Mouse (Mus musculus) adrenal gland, adult (tissue): ENCODE measurements around the gene Grm8.

Experiments used
- DNase-seq, 2 experiments: peaks; one replicate each; pipeline ENCODE4 v3.0.0; 2022 to 2023; ENCODE audit warnings: low spot score in 1 of 2; ENCODE audit not compliant: inconsistent age in 2 of 2

Grm8 gene

GRCm38 (mm10) chr6:28051966-28052365 is 83.0 kb downstream of the Grm8 start:
- DNase-seq = no peak

- no peak for DNase-seq
Measured at GRCm38 (mm10) chr6:28042339-28042738, 92.6 kb downstream of the Grm8 start.

- DNase-seq = no peak
Measured at GRCm38 (mm10) chr6:28040815-28041214, 94.2 kb downstream of the Grm8 start.

DNA sequence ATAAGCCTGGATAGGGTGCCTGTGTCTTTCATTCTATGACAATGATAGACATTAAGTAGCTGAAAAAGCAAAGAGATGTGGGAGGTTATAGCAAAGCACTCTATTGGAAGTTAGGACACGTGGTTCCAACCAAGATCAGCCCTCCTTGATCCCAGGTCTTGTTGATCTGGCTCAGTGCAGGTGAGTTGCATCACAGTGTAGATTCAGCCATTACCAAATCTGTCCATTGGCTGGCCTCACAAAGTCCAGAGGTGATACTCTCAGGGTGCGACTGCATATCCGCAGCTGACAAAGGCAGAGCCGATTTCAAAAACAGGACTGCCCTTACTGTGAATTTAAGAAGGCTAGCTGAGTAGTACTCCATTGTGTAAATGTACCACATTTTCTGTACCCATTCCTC is 103.0 kb downstream of the Grm8 start:
- no peak for DNase-seq

DNA sequence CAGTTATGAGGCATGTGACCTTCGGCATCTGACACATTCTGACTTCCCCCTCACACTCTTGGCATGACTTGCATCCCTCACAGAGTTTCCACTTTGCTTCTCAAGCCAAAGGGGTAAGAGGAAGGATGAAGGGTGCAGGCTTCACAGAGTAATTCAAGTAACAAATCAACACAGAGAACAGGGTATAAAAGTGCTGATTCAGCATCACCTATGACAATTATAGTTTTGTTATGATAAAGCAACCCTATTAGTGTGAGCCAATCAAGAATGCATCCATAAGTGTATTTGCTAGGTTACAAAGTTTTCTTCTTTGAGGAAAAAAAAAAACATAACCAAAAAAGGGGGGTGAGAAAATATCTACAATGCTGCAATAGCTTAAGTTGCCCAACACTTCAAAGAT is 117.3 kb downstream of the Grm8 start:
- DNase-seq = no peak

DNA sequence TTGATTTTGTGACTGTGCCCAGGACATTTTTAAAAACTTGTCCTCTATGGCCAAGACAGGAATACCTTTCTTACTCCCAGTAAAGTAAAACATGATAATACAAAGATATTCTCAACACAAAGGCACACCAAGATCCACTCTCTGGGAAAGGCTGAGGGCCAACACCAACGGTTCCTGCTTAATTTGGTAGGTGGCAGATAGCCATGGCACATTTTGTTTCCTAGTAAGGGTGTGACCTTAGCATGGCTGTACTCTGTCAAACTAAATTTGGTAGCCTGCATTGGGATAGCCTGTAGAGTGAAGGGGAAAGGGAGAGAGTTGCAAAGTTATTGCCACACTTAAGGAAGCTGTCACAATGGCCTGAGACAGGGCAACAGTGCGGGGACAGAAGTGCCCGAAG is 128.0 kb downstream of the Grm8 start:
- DNase-seq = no peak

DNA sequence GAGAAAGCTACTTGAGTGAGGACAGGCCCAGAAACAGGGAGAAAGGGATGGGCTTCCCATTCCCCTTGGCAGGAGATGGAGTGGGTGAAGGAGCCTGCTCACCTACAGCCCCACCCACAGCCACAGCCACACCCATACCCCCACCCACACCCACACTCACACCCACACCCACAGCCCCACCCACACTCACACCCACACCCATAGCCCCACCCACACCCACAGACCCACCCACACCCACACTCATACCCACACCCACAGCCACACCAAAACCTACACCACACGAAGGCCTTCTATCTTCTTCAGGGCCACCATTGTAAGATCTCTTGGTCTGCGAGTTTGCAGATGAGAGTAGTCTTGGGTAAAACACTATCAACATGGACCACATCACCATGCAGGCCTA is 137.7 kb downstream of the Grm8 start:
- DNase-seq = no peak

- DNase-seq = no peak
Measured at GRCm38 (mm10) chr6:27991241-27991640, 143.7 kb downstream of the Grm8 start.

- DNase-seq = no peak
Measured at GRCm38 (mm10) chr6:27982598-27982997, 152.4 kb downstream of the Grm8 start.

GRCm38 (mm10) chr6:27982021-27982420 is 153.0 kb downstream of the Grm8 start:
- DNase-seq = no peak

- no peak for DNase-seq
Measured at GRCm38 (mm10) chr6:27977361-27977760, 157.6 kb downstream of the Grm8 start.

- no peak for DNase-seq
Measured at GRCm38 (mm10) chr6:27968859-27969258, 166.1 kb downstream of the Grm8 start.

- no peak for DNase-seq
Measured at GRCm38 (mm10) chr6:27967037-27967436, 167.9 kb downstream of the Grm8 start.

GRCm38 (mm10) chr6:27965237-27965636 is 169.7 kb downstream of the Grm8 start:
- DNase-seq = no peak

GRCm38 (mm10) chr6:27963887-27964286 is 171.1 kb downstream of the Grm8 start:
- DNase-seq = no peak

DNA sequence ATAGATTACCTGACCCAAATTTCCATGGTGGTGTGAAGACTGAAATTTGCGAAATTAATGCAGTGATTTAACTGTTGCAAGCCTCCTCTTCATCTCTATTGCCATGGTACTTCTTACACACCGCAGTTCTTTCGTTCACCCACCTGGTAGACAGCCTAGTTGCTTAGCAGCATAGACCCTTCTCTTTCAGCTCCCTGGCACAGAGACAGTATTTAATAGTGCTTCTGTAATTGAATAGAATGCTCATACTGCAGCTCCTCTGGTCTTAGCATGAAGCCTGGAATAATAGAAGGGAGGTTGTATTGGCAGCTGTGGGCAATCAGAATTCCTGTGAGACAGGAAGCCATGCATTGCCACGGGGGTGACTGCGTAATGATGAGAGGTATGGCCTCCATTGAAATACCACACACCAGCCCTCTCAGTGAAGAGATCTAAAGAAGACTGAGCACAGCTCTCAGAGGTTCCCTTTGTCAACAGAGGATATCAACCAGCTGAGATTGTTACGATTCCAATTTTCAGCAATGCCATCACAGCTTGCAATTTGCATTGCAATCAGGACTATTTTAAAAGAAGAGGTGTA is 178.6 kb downstream of the Grm8 start:
- no peak for DNase-seq

GRCm38 (mm10) chr6:27951433-27951832 is 183.5 kb downstream of the Grm8 start:
- DNase-seq = no peak

DNA sequence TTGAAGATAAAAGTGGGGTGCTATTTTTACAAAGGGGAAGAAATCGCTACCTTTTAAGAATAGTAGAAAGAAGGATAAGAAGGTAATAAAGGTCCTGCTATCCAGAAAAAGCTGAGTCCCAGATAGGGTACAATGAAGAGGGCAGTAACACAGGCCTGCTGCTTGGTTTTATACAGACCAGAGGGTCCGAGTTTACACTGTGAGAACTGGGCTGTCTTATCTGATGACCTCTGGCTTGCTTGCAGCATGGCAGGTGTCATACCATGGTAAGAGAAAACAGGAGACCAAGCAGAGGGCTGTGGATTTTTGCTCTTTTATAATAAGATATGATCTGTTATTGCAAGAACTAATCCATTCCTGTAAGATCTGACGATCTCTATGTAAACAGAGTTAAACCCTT is 206.9 kb downstream of the Grm8 start:
- no peak for DNase-seq

DNA sequence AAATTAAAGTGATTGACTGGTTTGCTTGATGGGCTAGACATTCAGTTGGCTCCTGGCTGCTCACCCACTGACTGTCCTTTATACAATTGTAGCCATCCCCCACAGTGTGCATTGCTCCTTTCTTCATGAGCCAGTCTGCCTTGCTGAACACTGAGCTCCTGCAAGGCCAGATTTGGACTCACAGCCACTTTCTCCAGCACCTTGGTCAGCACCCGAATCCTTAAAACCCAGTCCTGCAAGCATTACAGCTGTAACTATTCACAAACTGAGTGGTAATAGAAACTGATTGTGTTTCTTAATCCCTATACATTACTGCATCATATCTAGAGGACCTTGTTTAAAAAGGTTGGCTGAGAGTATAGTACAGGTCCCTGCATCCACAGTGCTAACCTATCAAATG is 221.7 kb downstream of the Grm8 start:
- no peak for DNase-seq

DNA sequence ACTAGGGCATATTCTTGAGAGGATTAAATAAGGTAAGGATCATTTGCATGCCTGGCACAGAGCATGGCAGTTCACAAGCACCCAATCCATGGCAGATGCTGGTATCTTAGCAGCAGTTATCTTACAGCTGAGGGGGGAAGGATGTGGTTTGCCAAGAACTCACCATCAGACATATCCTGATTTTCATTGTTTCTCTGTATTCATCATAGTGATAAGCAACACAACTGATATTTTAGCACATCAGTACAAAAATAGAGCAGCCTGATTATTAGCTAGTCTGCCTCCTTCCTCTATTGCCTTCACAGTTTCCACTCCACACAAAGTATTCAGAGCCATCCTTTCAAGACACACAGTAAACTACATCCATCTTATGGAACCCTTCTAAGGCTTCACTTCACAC is 230.6 kb downstream of the Grm8 start:
- no peak for DNase-seq

GRCm38 (mm10) chr6:27902224-27902623 is 232.8 kb downstream of the Grm8 start:
- no peak for DNase-seq

DNA sequence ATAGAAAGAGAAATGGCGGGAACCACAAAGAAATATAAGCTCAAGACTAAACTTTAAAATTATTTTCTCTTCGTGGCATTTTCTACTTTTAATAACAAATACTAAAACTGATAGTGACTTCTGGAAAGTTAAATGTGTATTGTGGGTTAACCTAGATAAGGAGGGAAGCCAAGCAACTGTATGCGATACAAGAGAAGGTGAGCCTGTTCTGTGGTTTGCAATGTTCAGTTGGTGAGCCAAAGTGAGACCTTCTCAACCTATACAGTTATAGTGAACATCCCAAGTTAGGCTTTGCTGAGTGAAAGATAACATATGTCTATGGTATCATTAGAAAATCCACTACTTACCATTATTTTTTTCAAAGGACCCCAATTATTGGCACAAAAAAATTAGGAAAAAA is 233.6 kb downstream of the Grm8 start:
- no peak for DNase-seq

DNA sequence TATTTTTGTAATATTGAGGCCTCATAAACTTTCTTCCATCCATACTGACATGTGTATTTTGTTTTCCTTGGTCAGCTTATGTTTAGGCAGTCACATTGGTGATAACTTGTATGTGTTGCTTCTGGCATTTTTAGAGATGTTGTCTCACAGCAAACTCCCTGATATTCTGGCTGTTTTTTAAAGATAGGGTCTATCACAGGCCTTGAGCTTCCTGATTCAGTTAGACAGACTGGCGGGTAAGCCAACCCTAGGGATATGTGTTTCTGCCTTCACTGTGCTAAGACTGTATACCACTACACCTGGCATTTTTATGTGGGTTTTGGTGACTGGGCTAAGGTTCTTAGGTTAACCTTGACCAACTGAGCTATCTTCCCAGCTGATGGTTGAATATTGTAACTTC is 239.8 kb downstream of the Grm8 start:
- DNase-seq = no peak

DNA sequence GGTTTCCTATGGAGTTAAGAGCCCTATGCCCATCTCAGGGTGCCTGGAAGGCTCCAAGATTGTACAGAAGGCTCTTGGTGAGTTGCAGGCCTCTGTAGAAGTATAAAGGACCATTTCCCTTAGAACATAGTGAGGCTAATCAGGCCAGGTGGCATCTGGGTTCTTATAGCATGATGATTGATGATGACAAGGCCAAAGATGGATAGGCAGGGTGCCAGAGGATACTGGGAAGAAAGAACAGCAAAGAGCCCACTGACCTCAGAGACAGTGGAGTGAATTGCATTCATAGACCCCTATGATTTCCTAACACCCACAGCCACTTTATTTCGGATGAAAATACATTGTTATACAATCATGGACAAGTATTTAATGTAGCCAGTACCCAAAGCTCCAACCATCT is 242.1 kb downstream of the Grm8 start:
- no peak for DNase-seq
